Mouse (Mus musculus): ENCODE measurements around the gene Cntrob. TPM values are rescaled to one million over a fixed set of nuclear protein-coding genes. Genes with fewer than 3 reads are reported as not detected.

Cntrob gene
- total RNA-seq, 2 experiments from 2014 or later, result 1.2 to 1.7 TPM

- no peak for DNase-seq (ENCODE audit: low spot score)
These were observed 20.8 kb downstream of the Cntrob start for GRCm38 (mm10) chr11:69302817-69303216.

- DNase-seq (ENCODE audit: low spot score), result no peak
These were observed 25.3 kb downstream of the Cntrob start for GRCm38 (mm10) chr11:69298231-69298630.

- DNase-seq (ENCODE audit: low spot score), result no peak
These were observed 25.8 kb downstream of the Cntrob start for GRCm38 (mm10) chr11:69297799-69298198.

- DNase-seq (ENCODE audit: low spot score), result peak; percentile 33
These were observed 28.3 kb downstream of the Cntrob start for GRCm38 (mm10) chr11:69295286-69295685.

GRCm38 (mm10) chr11:69291111-69291510 lies 32.5 kb downstream of the Cntrob start:
- DNase-seq (ENCODE audit: low spot score), result no peak

- DNase-seq (ENCODE audit: low spot score), result no peak
These were observed 46.3 kb downstream of the Cntrob start for GRCm38 (mm10) chr11:69277267-69277666.

- no peak for DNase-seq (ENCODE audit: low spot score)
These were observed 47.5 kb downstream of the Cntrob start for GRCm38 (mm10) chr11:69276081-69276480.

- DNase-seq (ENCODE audit: low spot score), result no peak
These were observed 47.9 kb downstream of the Cntrob start for GRCm38 (mm10) chr11:69275650-69276049.

GRCm38 (mm10) chr11:69272122-69272740 lies 51.3 kb downstream of the Cntrob start:
- peak; percentile 79 for DNase-seq (ENCODE audit: low spot score)

- peak; percentile 78 for DNase-seq (ENCODE audit: low spot score)
These were observed 54.0 kb downstream of the Cntrob start for GRCm38 (mm10) chr11:69269575-69269974.

- no peak for DNase-seq (ENCODE audit: low spot score)
These were observed 55.5 kb downstream of the Cntrob start for GRCm38 (mm10) chr11:69268100-69268499.

- DNase-seq (ENCODE audit: low spot score), result no peak
These were observed 56.2 kb downstream of the Cntrob start for GRCm38 (mm10) chr11:69267341-69267740.

- DNase-seq (ENCODE audit: low spot score), result peak; percentile 69
These were observed 57.3 kb downstream of the Cntrob start for GRCm38 (mm10) chr11:69266253-69266652.

GRCm38 (mm10) chr11:69265410-69265809 lies 58.2 kb downstream of the Cntrob start:
- no peak for DNase-seq (ENCODE audit: low spot score)

GRCm38 (mm10) chr11:69264276-69264675 lies 59.3 kb downstream of the Cntrob start:
- no peak for DNase-seq (ENCODE audit: low spot score)

GRCm38 (mm10) chr11:69260111-69260510 lies 63.5 kb downstream of the Cntrob start:
- no peak for DNase-seq (ENCODE audit: low spot score)

- peak; percentile 50 for DNase-seq (ENCODE audit: low spot score)
These were observed 65.3 kb downstream of the Cntrob start for GRCm38 (mm10) chr11:69258287-69258686.

- peak; percentile 52 for DNase-seq (ENCODE audit: low spot score)
These were observed 65.8 kb downstream of the Cntrob start for GRCm38 (mm10) chr11:69257807-69258206.

GRCm38 (mm10) chr11:69257072-69257471 lies 66.5 kb downstream of the Cntrob start:
- no peak for DNase-seq (ENCODE audit: low spot score)

- DNase-seq (ENCODE audit: low spot score), result no peak
These were observed 68.8 kb downstream of the Cntrob start for GRCm38 (mm10) chr11:69254808-69255207.

GRCm38 (mm10) chr11:69253131-69253530 lies 70.4 kb downstream of the Cntrob start:
- DNase-seq (ENCODE audit: low spot score), result no peak

GRCm38 (mm10) chr11:69251953-69252352 lies 71.6 kb downstream of the Cntrob start:
- no peak for DNase-seq (ENCODE audit: low spot score)

- DNase-seq (ENCODE audit: low spot score), result no peak
These were observed 72.3 kb downstream of the Cntrob start for GRCm38 (mm10) chr11:69251135-69251842.
